Mouse (Mus musculus): ENCODE measurements around the gene Cdc34b. TPM values are rescaled to one million over a fixed set of nuclear protein-coding genes. Genes with fewer than 3 reads are reported as not detected.

Cdc34b gene
- polyA plus RNA-seq, 1 experiment from 2014 or later, result 0.19 TPM

GRCm38 (mm10) chr11:94760799-94761198 lies 19.2 kb downstream of the Cdc34b start:
- Histone ChIP-seq H3K4me3 (ENCODE audit: low read depth, low read length) (no peak overlapping the region), H3K36me3 (ENCODE audit: control insufficient read depth, insufficient read depth, low read length) (no peaks in the 10 kb centered on the region), H3K27ac (ENCODE audit: low read depth, low read length) (no peak overlapping the region), H3K4me1 (replicated peaks; ENCODE audit: control insufficient read depth, insufficient read depth, low read length) (no peaks in the 10 kb centered on the region), H3K4me2 (replicated peaks; ENCODE audit: low read depth, low read length) (no peak overlapping the region), H3K9ac (ENCODE audit: low read depth, low read length) (no peak overlapping the region), H3K27me3 (ENCODE audit: control insufficient read depth, insufficient read depth, low read length) (no peaks in the 10 kb centered on the region), H3K9me3 (ENCODE audit: control insufficient read depth, low read length) (no peaks in the 10 kb centered on the region)
- ATAC-seq (ENCODE audit: low FRiP score) (no peak), DNase-seq (ENCODE audit: low spot score) (no peak)
- WGBS, result 76% methylated on average over 7 of the region's 7 CpGs

GRCm38 (mm10) chr11:94762281-94762680 lies 20.7 kb downstream of the Cdc34b start:
- no peak overlapping the region for H3K4me2 ChIP-seq (replicated peaks; ENCODE audit: low read depth, low read length)
- H3K36me3 ChIP-seq (ENCODE audit: control insufficient read depth, insufficient read depth, low read length), result no peaks in the 10 kb centered on the region
- no peak overlapping the region for H3K9ac ChIP-seq (ENCODE audit: low read depth, low read length)
- 84% methylated on average over 1 of the region's 1 CpGs for WGBS
- no peaks in the 10 kb centered on the region for H3K4me1 ChIP-seq (replicated peaks; ENCODE audit: control insufficient read depth, insufficient read depth, low read length)
- H3K27ac ChIP-seq (ENCODE audit: low read depth, low read length), result no peak overlapping the region
- H3K4me3 ChIP-seq (ENCODE audit: low read depth, low read length), result no peak overlapping the region
- ATAC-seq (ENCODE audit: low FRiP score) (no peak), DNase-seq (ENCODE audit: low spot score) (no peak)
- H3K9me3 ChIP-seq (ENCODE audit: control insufficient read depth, low read length), result no peaks in the 10 kb centered on the region
- no peaks in the 10 kb centered on the region for H3K27me3 ChIP-seq (ENCODE audit: control insufficient read depth, insufficient read depth, low read length)

- no peak for ATAC-seq (ENCODE audit: low FRiP score)
These were observed 21.2 kb downstream of the Cdc34b start for GRCm38 (mm10) chr11:94762775-94763174.

GRCm38 (mm10) chr11:94767241-94767640 lies 25.7 kb downstream of the Cdc34b start:
- WGBS, result 92% methylated on average over 2 of the region's 2 CpGs
- H3K4me3 ChIP-seq (ENCODE audit: low read depth, low read length), result no peak overlapping the region
- no peaks in the 10 kb centered on the region for H3K36me3 ChIP-seq (ENCODE audit: control insufficient read depth, insufficient read depth, low read length)
- no peak overlapping the region for H3K4me2 ChIP-seq (replicated peaks; ENCODE audit: low read depth, low read length)
- H3K4me1 ChIP-seq (replicated peaks; ENCODE audit: control insufficient read depth, insufficient read depth, low read length), result no peaks in the 10 kb centered on the region
- no peak overlapping the region for H3K27ac ChIP-seq (ENCODE audit: low read depth, low read length)
- ATAC-seq (ENCODE audit: low FRiP score) (no peak), DNase-seq (ENCODE audit: low spot score) (no peak)
- no peaks in the 10 kb centered on the region for H3K27me3 ChIP-seq (ENCODE audit: control insufficient read depth, insufficient read depth, low read length)
- no peaks in the 10 kb centered on the region for H3K9me3 ChIP-seq (ENCODE audit: control insufficient read depth, low read length)
- no peak overlapping the region for H3K9ac ChIP-seq (ENCODE audit: low read depth, low read length)

More at GRCm38 (mm10) chr11:94762775-94763174, 21.2 kb downstream of the Cdc34b start:
- Histone ChIP-seq H3K4me3 (ENCODE audit: low read depth, low read length) (no peak overlapping the region), H3K27ac (ENCODE audit: low read depth, low read length) (no peak overlapping the region), H3K27me3 (ENCODE audit: control insufficient read depth, insufficient read depth, low read length) (no peaks in the 10 kb centered on the region), H3K4me1 (replicated peaks; ENCODE audit: control insufficient read depth, insufficient read depth, low read length) (no peaks in the 10 kb centered on the region), H3K36me3 (ENCODE audit: control insufficient read depth, insufficient read depth, low read length) (no peaks in the 10 kb centered on the region), H3K4me2 (replicated peaks; ENCODE audit: low read depth, low read length) (no peak overlapping the region), H3K9me3 (ENCODE audit: control insufficient read depth, low read length) (no peaks in the 10 kb centered on the region), H3K9ac (ENCODE audit: low read depth, low read length) (no peak overlapping the region)
- WGBS, result 30% methylated on average over 6 of the region's 6 CpGs
- no peak for DNase-seq (ENCODE audit: low spot score)

GRCm38 (mm10) chr11:94772363-94773055 lies 30.9 kb downstream of the Cdc34b start:
- Histone ChIP-seq H3K9ac (ENCODE audit: low read depth, low read length) (no peak overlapping the region), H3K9me3 (ENCODE audit: control insufficient read depth, low read length) (no peaks in the 10 kb centered on the region), H3K4me3 (ENCODE audit: low read depth, low read length) (no peak overlapping the region), H3K4me1 (replicated peaks; ENCODE audit: control insufficient read depth, insufficient read depth, low read length) (no peaks in the 10 kb centered on the region), H3K36me3 (ENCODE audit: control insufficient read depth, insufficient read depth, low read length) (no peaks in the 10 kb centered on the region), H3K27me3 (ENCODE audit: control insufficient read depth, insufficient read depth, low read length) (no peaks in the 10 kb centered on the region), H3K27ac (ENCODE audit: low read depth, low read length) (no peak overlapping the region), H3K4me2 (replicated peaks; ENCODE audit: low read depth, low read length) (no peak overlapping the region)
- ATAC-seq (ENCODE audit: low FRiP score) (no peak), DNase-seq (ENCODE audit: low spot score) (no peak)
- 86% methylated on average over 3 of the region's 3 CpGs for WGBS

GRCm38 (mm10) chr11:94773851-94774250 lies 32.3 kb downstream of the Cdc34b start:
- Histone ChIP-seq H3K4me1 (replicated peaks; ENCODE audit: control insufficient read depth, insufficient read depth, low read length) (no peaks in the 10 kb centered on the region), H3K4me3 (ENCODE audit: low read depth, low read length) (no peak overlapping the region), H3K27ac (ENCODE audit: low read depth, low read length) (no peak overlapping the region), H3K36me3 (ENCODE audit: control insufficient read depth, insufficient read depth, low read length) (no peaks in the 10 kb centered on the region), H3K4me2 (replicated peaks; ENCODE audit: low read depth, low read length) (no peak overlapping the region), H3K9me3 (ENCODE audit: control insufficient read depth, low read length) (no peaks in the 10 kb centered on the region), H3K27me3 (ENCODE audit: control insufficient read depth, insufficient read depth, low read length) (no peaks in the 10 kb centered on the region), H3K9ac (ENCODE audit: low read depth, low read length) (no peak overlapping the region)
- DNase-seq (ENCODE audit: low spot score) (peak; percentile 18), ATAC-seq (ENCODE audit: low FRiP score) (no peak)
- 79% methylated on average over 1 of the region's 1 CpGs for WGBS

- 84% methylated on average over 5 of the region's 5 CpGs for WGBS
These were observed 33.4 kb downstream of the Cdc34b start for GRCm38 (mm10) chr11:94774887-94775497.

GRCm38 (mm10) chr11:94782603-94783002 lies 41.0 kb downstream of the Cdc34b start, which contains the start of gene Tmem92:
TSS of gene Tmem92 (minus strand) at chr11:94782703.
- ATAC-seq (ENCODE audit: low FRiP score) (no peak), DNase-seq (ENCODE audit: low spot score) (no peak)
- H3K4me1 ChIP-seq (replicated peaks; ENCODE audit: control insufficient read depth, insufficient read depth, low read length), result no peaks in the 10 kb centered on the region
- no peaks in the 10 kb centered on the region for H3K27me3 ChIP-seq (ENCODE audit: control insufficient read depth, insufficient read depth, low read length)
- no peaks in the 10 kb centered on the region for H3K9me3 ChIP-seq (ENCODE audit: control insufficient read depth, low read length)
- H3K36me3 ChIP-seq (ENCODE audit: control insufficient read depth, insufficient read depth, low read length), result no peaks in the 10 kb centered on the region
- H3K9ac ChIP-seq (ENCODE audit: low read depth, low read length), result no peak within 1 kb of the TSS
- H3K4me3 ChIP-seq (ENCODE audit: low read depth, low read length), result no peak within 1 kb of the TSS
- no peak within 1 kb of the TSS for H3K4me2 ChIP-seq (replicated peaks; ENCODE audit: low read depth, low read length)
- no peak within 1 kb of the TSS for H3K27ac ChIP-seq (ENCODE audit: low read depth, low read length)

More at GRCm38 (mm10) chr11:94774887-94775497, 33.4 kb downstream of the Cdc34b start:
- DNase-seq (ENCODE audit: low spot score) (no peak), ATAC-seq (ENCODE audit: low FRiP score) (no peak)
- H3K9me3 ChIP-seq (ENCODE audit: control insufficient read depth, low read length), result no peaks in the 10 kb centered on the region
- H3K27me3 ChIP-seq (ENCODE audit: control insufficient read depth, insufficient read depth, low read length), result no peaks in the 10 kb centered on the region
- H3K27ac ChIP-seq (ENCODE audit: low read depth, low read length), result no peak overlapping the region
- no peak overlapping the region for H3K9ac ChIP-seq (ENCODE audit: low read depth, low read length)
- H3K4me3 ChIP-seq (ENCODE audit: low read depth, low read length), result no peak overlapping the region
- no peaks in the 10 kb centered on the region for H3K36me3 ChIP-seq (ENCODE audit: control insufficient read depth, insufficient read depth, low read length)
- H3K4me2 ChIP-seq (replicated peaks; ENCODE audit: low read depth, low read length), result no peak overlapping the region
- no peaks in the 10 kb centered on the region for H3K4me1 ChIP-seq (replicated peaks; ENCODE audit: control insufficient read depth, insufficient read depth, low read length)

- Histone ChIP-seq H3K36me3 (ENCODE audit: control insufficient read depth, insufficient read depth, low read length) (no peaks in the 10 kb centered on the region), H3K4me3 (ENCODE audit: low read depth, low read length) (no peak overlapping the region), H3K27me3 (ENCODE audit: control insufficient read depth, insufficient read depth, low read length) (no peaks in the 10 kb centered on the region), H3K4me1 (replicated peaks; ENCODE audit: control insufficient read depth, insufficient read depth, low read length) (no peaks in the 10 kb centered on the region), H3K4me2 (replicated peaks; ENCODE audit: low read depth, low read length) (no peak overlapping the region), H3K9ac (ENCODE audit: low read depth, low read length) (no peak overlapping the region), H3K27ac (ENCODE audit: low read depth, low read length) (no peak overlapping the region), H3K9me3 (ENCODE audit: control insufficient read depth, low read length) (no peaks in the 10 kb centered on the region)
- 10% methylated on average over 2 of the region's 2 CpGs for WGBS
- no peak for ATAC-seq (ENCODE audit: low FRiP score)
- DNase-seq (ENCODE audit: low spot score), result peak; percentile 68
These were observed 43.7 kb downstream of the Cdc34b start for GRCm38 (mm10) chr11:94785247-94785646.

All from hindbrain, embryonic 11.5 days (tissue).